Mouse (Mus musculus): ENCODE data around the gene Nfkbid.

The Nfkbid gene

GRCm38 (mm10) chr7:30421175-30421889 is at the start of gene Nfkbid:
Gene Nfkbid, plus strand, starts transcription at chr7:30421732.
- no peak for DNase-seq

GRCm38 (mm10) chr7:30373501-30373962 is 48.0 kb upstream of the Nfkbid start:
- DNase-seq, result peak; percentile 85

- no peak for DNase-seq
Measured at GRCm38 (mm10) chr7:30380061-30380460, 41.5 kb upstream of the Nfkbid start.

- no peak for DNase-seq
Measured at GRCm38 (mm10) chr7:30384106-30384505, 37.4 kb upstream of the Nfkbid start.

- no peak for DNase-seq
Measured at GRCm38 (mm10) chr7:30392746-30393520, 28.6 kb upstream of the Nfkbid start.

GRCm38 (mm10) chr7:30393631-30394030 is 27.9 kb upstream of the Nfkbid start:
- DNase-seq, result no peak

GRCm38 (mm10) chr7:30394379-30394778 is 27.2 kb upstream of the Nfkbid start:
- no peak for DNase-seq

GRCm38 (mm10) chr7:30394871-30395270 is 26.7 kb upstream of the Nfkbid start:
- no peak for DNase-seq

- no peak for DNase-seq
Measured at GRCm38 (mm10) chr7:30399671-30400070, 21.9 kb upstream of the Nfkbid start.

- DNase-seq, result no peak
Measured at GRCm38 (mm10) chr7:30402343-30402742, 19.2 kb upstream of the Nfkbid start.

- no peak for DNase-seq
Measured at GRCm38 (mm10) chr7:30408639-30409038, 12.9 kb upstream of the Nfkbid start.

- DNase-seq, result no peak
Measured at GRCm38 (mm10) chr7:30409789-30410188, 11.7 kb upstream of the Nfkbid start.

GRCm38 (mm10) chr7:30411023-30411422 is 10.5 kb upstream of the Nfkbid start:
- DNase-seq, result no peak

GRCm38 (mm10) chr7:30412735-30413147 is 8.8 kb upstream of the Nfkbid start:
- no peak for DNase-seq

- DNase-seq, result no peak
Measured at GRCm38 (mm10) chr7:30413596-30413995, 7.9 kb upstream of the Nfkbid start, which contains the start of gene Tyrobp. Gene Tyrobp, plus strand, starts transcription at chr7:30413760.

GRCm38 (mm10) chr7:30417856-30418255 is 3.7 kb upstream of the Nfkbid start:
- DNase-seq, result no peak

- DNase-seq, result no peak
Measured at GRCm38 (mm10) chr7:30419561-30420499, 1.7 kb upstream of the Nfkbid start, which contains the start of gene Hcst. Gene Hcst, minus strand, starts transcription at chr7:30419854.

- no peak for DNase-seq
Measured at GRCm38 (mm10) chr7:30420673-30421072, 859 bp upstream of the Nfkbid start.

GRCm38 (mm10) chr7:30421890-30422435 is 431 bp downstream of the Nfkbid start:
- peak; percentile 94 for DNase-seq

- no peak for DNase-seq
Measured at GRCm38 (mm10) chr7:30422560-30422959, 1.0 kb downstream of the Nfkbid start.

GRCm38 (mm10) chr7:30423071-30423641 is 1.6 kb downstream of the Nfkbid start:
- no peak for DNase-seq

- DNase-seq, result no peak
Measured at GRCm38 (mm10) chr7:30429327-30429726, 7.8 kb downstream of the Nfkbid start.

Data from right cerebral cortex, postnatal 4 days (tissue).